Mouse (Mus musculus) G1E-ER4 (cell line): ENCODE results near the gene Cast. TPM values are rescaled to one million over a fixed set of nuclear protein-coding genes. Genes with fewer than 3 reads are reported as not detected.

Experiments used
- GATA1 ChIP-seq: IDR thresholded peaks from one replicate; pipeline ENCODE4 v1.8.0; 2012; ENCODE audit warnings: low read length, inconsistent platforms
- polyA plus RNA-seq: library from polyadenylated mRNA; stranded (reverse); fragments of >175 nt; gene quantifications from 2 replicates; pipeline ENCODE4 v1.2.3, GENCODE M21; 2012

The Cast gene
- 1.3 and 2.0 TPM in 2 replicates for polyA plus RNA-seq

DNA sequence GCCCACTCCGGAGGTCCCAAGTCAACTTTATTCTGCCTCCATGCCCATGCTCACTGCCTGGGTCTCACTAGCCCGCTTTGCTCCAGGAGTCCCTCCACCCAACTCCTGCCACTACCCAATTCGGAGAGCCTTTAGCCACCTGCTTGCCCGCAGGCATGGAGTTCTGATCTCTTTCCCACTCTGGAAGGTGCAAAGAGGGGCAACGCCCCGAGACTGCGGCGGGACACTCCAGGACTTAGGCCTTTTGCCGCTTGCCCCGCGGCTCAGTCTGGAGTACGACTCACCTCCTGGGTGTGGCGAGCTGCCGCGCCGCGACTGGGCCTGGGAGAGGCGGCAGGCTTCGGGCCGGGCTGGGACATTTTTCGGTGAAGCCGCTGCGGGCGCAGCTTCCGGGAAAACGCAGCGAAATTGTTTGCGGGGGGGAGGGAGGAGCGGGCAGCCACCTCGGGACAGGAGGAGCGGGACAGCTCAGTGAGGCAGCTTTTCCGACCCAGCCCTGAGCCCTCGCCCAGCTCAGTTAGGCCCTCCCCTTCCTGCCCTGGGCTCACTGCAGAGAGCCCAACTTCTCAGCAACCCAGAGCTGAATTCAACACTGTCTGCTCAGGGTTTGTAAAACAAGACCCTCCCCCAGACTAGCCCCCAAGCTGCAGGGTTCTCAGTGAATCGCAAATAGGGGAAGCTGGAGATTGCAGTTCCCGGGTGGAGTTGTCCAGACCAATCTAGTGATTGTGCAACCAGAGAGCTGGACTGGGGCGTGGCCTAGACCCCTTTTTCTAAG, at the start of gene Cast:
TSS of gene Cast (minus strand) at position 659 of the 778 bp plus-strand sequence.
- no peak for TF ChIP-seq GATA1

DNA sequence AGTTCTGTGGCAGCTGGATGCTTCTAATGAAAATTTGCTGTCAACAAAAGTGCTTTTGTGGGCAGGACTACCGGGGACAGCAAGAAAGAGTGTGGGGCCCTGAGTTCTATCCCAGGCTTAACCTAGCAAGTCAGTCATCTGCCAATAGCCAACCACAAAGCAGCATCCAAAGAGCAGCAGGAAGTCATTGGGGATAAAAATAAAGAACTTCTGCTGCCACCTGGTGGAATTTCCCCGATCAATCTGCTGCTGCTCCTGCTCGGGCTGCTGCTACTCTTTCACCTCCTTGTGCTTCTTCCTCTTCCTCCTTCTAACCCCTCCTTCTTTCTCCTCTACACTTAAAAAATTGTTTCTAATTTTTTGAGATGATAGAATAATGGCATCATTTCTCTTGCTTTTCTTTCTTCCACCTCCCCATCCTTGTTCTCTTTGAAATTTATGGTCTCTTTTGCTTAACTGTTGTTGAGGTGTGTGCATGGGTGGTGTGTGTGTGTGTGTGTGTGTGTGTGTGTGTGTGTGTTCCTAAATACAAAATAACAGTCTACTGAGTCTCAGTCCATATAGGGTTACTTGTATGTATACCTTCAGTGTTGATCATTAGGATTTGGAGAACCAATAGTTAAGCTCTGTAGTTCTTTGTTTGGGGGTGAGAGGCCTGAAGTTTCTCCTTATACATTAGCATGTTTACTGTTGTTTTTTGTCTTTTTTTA, 45.9 kb upstream of the Cast start:
- TF ChIP-seq GATA1: no peak

DNA sequence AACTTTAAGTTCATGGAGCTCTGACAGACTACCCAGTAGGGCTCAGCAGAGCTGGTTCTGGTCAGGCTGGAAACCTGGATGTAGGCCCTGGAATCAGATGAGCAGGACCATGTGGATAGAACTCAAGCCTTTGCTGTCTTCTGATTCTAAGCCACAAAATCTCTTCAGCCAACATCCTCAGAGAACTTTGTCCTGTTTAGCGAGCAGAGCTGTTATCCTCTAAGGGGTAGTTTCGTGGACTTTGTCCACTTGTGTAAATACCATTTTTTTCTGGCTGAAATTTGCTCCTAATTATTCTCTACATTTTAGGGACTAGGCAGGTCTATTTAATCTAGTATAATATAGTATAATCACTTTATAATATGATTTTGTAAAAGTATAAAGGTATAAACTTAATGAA, 42.2 kb upstream of the Cast start:
- no peak for TF ChIP-seq GATA1

DNA sequence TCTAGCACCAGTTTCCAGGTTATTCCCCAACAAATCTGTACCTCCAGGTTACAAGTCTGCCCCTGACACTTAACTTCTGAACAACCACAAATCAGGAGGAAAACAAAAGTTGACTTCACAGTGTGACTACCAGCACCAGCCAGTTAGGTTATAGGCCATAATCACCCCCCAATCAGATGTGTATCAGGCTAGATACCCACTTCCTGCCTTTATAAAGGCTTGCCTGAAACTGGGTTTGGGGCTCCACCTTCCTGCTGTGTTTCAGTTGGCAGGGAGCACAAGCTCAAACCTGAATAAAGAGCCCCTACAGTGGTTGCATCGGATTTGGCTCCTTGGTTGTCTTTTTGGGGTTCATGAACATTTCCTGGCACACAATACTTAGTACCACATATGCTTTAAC, 37.3 kb upstream of the Cast start:
- TF ChIP-seq GATA1: no peak

DNA sequence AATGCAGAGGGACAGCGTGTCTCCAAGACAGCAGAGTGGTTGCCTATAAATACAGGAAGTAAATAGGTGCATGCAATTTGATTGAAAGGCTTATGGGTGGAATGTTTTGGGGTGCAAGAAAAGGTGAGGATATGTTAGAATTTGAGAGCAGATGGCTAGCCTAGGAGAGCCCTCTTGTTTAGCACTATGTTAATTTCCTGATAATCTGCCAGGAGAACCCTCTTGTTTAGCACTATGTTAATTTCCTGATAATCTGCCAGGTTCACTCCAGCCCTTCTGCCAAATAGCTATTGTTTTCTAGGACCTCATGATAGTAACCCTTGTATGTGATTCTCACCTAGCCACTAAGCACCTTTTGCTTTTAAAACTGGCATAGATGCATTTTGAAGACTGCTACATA, 25.9 kb upstream of the Cast start:
- no peak for TF ChIP-seq GATA1

DNA sequence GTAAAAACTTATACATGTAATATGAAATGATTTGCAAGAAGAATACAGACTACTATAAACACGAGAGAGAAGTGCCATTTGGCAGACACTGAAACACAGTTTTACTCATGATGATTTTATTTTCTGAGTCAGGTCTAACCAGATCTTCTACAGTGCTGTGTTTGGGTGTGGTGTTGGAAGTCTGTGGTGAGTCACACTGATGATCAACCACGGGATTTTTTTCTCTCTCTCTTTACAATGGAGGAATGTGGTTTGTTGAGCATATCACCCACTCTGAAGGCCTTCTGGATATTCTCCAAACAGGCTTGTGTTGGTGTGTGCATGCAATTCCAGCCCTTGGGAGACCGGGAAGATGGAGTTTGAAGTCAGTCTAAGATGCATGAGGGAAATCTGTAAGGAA, 13.5 kb upstream of the Cast start:
- TF ChIP-seq GATA1: no peak

DNA sequence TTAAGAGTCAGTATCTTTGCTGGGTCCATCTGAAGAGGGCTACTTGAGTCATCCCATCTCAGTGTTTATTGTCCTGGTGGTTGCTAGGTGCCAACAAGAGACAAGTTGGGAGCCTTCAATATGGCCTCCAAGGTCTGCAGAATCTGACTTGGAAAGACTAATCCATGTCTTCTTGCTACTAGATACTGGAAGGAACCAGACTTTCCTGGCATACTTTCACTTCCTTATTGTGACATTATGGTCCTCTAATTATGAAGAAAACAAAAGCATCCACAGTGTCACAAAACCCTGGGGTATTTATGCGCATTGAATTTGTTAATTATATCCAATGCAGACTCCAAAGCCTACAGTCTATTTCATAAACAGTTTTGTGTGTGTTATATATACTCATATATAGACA, 7.1 kb upstream of the Cast start:
- TF ChIP-seq GATA1: no peak

DNA sequence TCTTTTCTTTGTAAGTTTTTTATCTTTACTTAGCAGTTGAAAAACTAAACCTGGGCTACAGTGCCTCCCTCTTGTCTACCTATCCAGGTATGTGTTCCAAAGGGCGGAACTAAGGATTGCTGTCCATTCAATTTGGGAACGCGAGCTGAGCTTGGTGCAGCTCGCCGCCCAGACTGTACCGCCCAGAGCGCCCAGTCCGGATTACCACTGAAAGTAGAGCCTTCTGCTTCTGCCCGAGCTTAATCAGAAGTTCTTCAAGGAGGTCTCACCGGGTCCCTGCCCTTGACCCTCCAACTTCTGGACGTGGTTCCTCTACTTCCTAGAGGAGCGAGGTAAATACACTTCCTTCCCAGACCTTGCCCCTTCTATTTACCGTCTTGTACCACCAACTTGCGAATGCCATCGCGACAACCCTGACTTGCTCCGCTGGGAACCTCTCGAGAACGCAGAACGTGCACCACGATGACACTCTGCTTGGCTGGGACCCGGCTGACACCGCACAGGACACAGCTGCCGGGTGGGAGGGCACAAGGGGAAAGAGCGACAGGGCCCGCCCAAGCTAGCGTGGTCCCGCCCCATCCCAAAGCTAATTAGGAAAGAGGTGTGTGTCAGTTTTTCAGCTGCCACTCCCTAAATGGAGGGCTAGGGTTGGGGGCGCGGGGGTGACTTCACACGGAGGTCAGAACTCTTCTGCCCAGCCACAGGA, 1.0 kb downstream of the Cast start:
- TF ChIP-seq GATA1: no peak

DNA sequence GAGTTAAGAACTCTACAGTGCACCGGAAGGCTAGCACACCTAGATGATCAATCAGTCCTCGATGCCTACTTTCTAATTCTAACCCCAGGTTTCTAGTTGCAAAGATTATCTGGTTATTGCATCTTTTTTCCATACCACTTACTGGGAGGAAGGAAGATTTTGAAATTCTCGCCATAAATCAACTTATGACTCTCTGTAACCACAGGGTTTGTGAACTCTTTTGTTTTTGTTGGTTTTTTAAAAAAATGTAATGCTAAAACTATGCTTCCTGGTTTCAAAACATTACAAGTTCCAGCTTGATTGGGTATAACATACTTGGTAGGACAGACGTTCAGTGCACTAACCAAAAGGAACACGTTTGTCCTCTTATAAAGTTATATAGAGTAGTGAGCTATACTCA, 1.7 kb downstream of the Cast start:
- TF ChIP-seq GATA1: no peak

DNA sequence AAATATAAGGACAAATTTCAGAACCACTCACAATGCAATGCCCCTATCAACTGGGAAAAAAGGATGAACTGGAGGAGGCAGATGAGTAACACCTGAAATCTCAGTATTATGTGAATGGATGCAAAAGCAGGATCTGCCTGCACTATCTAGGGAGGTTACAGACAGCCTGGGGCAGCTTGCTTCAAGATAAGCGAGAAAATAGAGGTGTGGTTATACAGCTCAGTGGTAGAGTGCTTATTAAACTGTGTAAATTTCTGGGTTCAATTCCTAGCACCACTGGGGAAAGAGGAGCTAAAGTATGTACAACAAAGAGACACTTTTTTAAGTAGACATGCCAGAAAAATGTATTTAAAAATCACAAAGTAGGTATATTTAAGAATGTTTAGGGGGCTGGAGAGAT, 14.2 kb downstream of the Cast start:
- no peak for TF ChIP-seq GATA1

DNA sequence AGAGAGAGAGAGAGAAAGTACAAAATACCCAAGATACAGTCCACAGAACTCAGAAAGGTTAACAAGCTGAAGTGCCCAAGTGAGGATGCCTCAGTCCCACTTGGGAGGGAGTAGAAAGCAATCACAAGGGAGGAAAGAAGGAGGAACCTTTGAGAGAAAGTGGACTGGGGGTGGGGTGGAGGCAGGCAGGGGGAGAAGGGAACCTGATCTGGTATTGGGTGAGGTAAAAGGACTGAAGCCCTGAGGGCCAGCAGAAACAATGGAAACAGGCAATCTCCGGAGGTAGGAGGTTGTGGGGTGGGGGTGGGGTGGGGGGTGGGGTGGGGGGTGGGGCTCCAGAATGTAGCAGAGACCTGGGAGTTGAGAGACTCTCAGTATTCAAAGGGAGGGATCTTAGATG, 20.9 kb downstream of the Cast start:
- no peak for TF ChIP-seq GATA1

DNA sequence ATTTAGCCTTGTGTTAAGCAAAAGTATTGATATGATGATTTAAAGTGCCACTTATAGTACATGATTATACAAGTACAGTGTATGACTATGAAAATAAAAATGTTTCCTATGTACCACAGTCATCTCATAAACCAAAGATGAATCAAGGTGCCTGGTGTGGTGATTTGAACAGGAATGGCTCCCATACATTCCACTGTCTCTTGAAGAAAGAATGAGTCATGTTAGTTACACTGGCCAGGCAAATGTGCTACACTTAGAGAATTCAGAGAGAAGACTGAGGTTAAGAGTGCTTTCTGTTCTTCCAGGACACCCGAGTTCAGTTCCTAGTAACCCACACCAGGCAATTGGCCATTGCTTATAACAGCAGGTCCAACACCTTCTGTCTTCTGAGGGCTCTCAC, 36.5 kb downstream of the Cast start:
- TF ChIP-seq GATA1: no peak

DNA sequence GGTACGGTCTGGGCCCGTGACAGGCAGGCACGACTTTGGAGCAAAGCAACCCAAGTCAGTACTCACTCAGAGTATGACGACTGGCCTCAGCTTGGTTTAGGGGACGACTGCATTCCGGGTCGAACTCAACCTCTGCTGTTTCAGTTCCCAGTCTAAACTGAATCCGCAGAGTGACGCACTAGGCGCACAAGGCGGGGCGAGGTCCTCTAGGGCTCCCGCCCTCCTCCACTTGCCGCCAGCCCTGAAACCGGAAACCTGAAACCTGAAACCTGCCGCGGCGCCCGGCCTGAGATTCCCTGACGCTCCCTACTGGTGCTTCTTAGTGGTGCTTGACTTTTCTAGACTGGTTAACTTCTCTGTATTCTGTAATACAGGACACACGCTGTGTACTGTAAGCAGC, 38.1 kb downstream of the Cast start:
- no peak for TF ChIP-seq GATA1

DNA sequence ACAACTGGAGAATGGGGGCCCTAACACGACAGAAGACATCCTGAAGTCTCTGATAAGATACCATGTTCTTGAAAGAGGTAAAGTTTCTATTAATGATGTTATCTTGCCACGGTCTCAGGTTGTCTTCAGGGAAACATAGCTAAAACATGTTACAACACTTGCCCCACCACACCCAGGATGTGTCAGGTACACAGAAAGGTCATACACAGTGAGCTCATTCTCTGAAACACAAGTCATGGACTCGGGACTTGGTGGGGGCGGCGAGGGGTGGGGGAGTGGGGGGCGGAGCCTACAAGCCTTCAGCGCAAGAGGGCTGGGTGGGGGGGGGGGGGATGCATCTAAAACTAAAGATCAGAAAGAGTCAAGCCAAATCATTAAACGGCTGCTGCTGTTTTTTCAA, 38.7 kb downstream of the Cast start:
- no peak for TF ChIP-seq GATA1

DNA sequence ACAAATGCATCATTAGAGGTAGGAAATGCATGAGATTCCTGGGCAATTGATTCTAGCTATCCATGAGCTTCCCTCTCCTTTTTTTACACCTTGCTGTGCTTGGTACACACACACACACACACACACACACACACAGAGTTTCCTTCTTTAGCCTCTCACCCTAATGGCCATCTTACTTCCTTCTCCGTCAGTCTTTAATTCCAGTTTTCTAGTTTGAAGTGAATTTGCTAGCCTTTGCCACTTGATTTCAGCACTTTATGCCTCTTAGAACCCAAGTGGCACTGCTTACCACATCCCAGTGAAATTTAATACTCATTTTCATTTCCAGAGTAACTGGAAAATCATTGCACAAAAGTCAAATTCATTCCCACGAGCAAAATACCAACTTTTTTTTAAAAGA, 41.4 kb downstream of the Cast start:
- TF ChIP-seq GATA1: no peak

DNA sequence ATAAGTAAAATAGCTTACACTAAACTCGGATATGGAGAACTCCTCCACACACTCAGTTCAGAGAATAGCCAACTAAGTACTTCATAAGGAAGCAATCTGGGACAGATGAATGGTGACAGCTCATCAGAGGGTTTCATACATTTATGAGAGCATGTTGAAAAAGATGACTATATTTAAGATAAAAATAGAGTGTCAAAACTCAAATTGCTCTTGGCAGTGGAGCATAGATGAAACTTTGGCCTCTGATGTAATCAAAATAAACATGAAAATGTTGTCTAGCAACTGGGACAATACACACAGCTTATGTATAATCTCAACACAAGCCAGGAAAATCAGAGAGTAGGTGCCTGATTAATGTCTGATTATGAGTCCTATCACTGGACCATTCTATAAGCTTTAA, 45.9 kb downstream of the Cast start:
- TF ChIP-seq GATA1: no peak
